Mouse (Mus musculus) adrenal gland, postnatal 4 days (tissue): Measurements from ENCODE around the gene Fyttd1. TPM values are rescaled to one million over a fixed set of nuclear protein-coding genes. Genes with fewer than 3 reads are reported as not detected.
"Not testable (repeated sequence)": the region's sequence is repeated elsewhere in the genome, so short reads cannot be mapped to it uniquely, and the experiment has no call there.

Experiments
- DNase-seq, 2 experiments: peaks; one replicate each; pipeline ENCODE4 v3.0.0; 2021 to 2022; ENCODE audit warnings: low spot score in 2 of 2, mixed read lengths in 2 of 2
- total RNA-seq, 2 experiments: library from RNA; stranded (reverse); gene quantifications; 2 replicates each; pipeline ENCODE4 v1.2.3; 2021

Gene Fyttd1
- total RNA-seq, 2 experiments from 2014 or later: 115 to 125 TPM

GRCm38 (mm10) chr16:32939716-32940115 is 62.4 kb downstream of the Fyttd1 start:
- not testable (repeated sequence) for DNase-seq

GRCm38 (mm10) chr16:32941226-32941625 is 63.9 kb downstream of the Fyttd1 start:
- DNase-seq: not testable (repeated sequence)

DNA sequence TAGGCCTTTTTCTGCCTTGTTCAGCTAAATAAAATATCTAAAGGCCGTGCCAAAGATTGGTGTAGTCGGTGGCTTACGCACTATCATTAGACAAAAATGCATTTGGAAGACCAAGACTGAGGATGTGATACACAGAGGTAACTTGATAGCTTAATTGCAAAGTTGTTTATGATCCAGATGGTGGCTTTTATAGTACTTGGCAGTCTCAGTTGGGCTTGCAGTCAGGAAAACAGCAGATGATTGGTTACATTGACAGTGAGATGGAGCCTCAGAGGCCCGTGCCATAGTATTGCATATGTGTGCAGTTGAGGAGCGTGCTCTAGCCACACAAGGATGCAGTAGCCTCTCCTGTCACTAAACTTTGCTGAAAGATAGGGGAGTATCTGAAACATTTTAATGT is 65.4 kb downstream of the Fyttd1 start:
- no peak for DNase-seq

DNA sequence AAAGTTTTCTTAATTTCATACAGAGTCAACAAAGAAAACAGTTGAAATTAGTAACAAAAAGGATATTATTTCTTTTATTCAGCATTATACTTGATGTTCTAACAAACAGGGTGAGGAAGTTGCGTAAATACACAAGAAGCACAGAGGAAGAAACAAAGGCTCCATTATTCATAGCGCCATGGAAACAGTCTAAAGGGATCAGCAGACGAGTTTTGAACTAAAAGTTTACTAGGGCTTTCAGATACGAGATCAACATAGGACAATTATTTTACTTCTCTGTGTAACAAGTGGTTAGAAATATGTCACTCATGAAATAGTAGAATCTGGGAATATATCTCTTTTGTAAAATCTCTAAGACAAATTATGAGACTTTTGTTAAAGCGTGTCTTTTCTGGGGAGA is 68.1 kb downstream of the Fyttd1 start:
- no peak for DNase-seq

DNA sequence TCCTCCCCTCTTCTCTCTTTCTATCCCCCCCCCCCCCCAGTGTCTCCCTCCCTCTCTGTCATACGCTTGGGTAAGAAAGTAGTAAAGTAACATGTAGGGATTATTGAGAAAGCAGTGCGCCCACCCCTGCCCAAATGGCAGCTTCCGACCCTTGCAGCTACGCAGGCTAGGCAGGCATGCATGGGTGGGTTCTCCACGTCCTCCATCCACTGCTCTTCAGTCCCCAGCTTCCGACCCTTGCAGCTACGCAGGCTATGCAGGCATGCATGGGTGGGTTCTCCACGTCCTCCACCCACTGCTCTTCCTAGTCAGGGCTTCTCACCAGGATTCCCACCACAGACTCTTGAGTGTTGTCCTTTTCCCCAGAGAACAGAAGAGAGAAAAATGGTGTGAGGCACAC is 70.7 kb downstream of the Fyttd1 start:
- DNase-seq: no peak

GRCm38 (mm10) chr16:32948656-32949055 is 71.4 kb downstream of the Fyttd1 start:
- no peak for DNase-seq

DNA sequence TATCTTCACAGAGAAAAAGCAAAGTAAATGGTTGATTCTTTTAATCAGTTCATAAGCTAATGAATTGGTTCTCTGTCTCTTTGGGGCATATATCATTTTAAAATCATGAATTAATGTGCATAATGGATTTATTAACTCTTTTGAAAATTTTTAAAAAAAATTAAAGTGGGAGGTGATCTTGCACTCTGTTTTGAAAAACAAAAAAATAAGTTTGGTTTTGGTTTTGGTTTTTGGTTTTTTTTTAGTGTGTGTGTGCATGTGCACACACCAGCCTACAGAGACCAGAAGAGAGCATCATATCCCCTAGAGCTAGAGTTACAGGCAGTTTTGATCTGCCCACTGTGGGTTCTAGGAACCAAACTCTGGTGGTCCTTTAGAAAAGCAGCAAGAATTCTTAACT is 72.0 kb downstream of the Fyttd1 start:
- no peak for DNase-seq

GRCm38 (mm10) chr16:32951074-32951473 is 73.8 kb downstream of the Fyttd1 start:
- no peak for DNase-seq

- DNase-seq: no peak
Measured at GRCm38 (mm10) chr16:32953806-32954205, 76.5 kb downstream of the Fyttd1 start.

DNA sequence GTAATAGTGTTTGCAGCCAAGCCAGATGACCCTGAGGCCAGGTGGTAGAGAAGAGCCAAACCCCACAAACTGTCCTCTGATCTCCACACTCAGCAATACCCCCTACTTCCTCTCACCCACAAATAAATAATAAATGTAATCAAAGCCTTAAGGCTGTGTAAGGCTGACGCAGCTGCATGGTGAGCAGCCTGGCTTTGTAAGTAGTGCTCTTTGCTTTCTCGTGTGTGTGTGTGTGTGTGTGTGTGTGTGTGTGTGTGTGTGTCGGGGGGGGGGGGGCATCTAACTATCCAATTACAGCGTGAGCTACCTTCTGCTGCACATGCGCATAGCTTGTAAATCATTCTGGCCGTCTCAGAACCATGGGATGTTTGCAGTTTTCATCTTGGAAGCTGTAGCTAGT is 77.0 kb downstream of the Fyttd1 start:
- no peak for DNase-seq

DNA sequence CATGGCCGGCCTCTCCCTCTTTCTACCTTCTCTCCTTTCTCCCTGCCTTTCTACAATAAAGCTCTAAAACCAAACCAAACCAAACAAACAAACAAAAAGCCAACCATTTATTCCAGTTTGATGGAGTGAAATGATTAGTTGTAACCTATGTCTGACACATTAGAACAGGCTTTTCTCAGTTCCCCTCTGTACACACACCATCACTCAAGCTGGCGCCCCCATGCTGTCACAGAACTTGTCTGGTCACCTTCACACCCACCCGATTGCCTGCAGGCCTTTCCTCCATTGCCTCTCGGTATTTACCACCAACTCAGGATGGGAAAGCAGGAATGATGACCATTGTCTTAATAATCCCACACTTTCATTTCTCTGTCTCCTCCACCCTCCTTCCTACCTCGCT is 79.6 kb downstream of the Fyttd1 start:
- DNase-seq: no peak

Other genes with a start within 250 kb of the Fyttd1 start
- gene Tnk2, start 233.6 kb upstream of the Fyttd1 start, total RNA-seq: 10 to 100 TPM; 75.6 to 77.6 TPM
- under 1 TPM; 0.34 to 0.42 TPM for gene Muc4, start 141.6 kb upstream of the Fyttd1 start, total RNA-seq
- 1 to 10 TPM in 1 of 2 experiments, under 1 TPM in 1; 0.25 to 2.7 TPM for gene Muc20, start 80.1 kb upstream of the Fyttd1 start, total RNA-seq
- gene Smbd1, start 67.0 kb upstream of the Fyttd1 start, total RNA-seq: not detected
- gene Rubcn, start 266 bp downstream of the Fyttd1 start, total RNA-seq: 10 to 100 TPM; 32.8 to 34.7 TPM
- gene Lrch3, start 36.6 kb downstream of the Fyttd1 start, total RNA-seq: 10 to 100 TPM; 43.1 to 44.1 TPM
- 1 to 10 TPM; 2.5 to 3.6 TPM for gene Iqcg, start 178.7 kb downstream of the Fyttd1 start, total RNA-seq
- gene Rpl35a, start 179.0 kb downstream of the Fyttd1 start, total RNA-seq: 100 to 1,000 TPM; 781 to 843 TPM
- 10 to 100 TPM; 14.1 to 15.1 TPM for gene Lmln, start 185.0 kb downstream of the Fyttd1 start, total RNA-seq